Mouse (Mus musculus) hematopoietic stem cell, adult 5-6 weeks (primary cell): ENCODE data around the gene Mob3b. TPM values are rescaled to one million over a fixed set of nuclear protein-coding genes. Genes with fewer than 3 reads are reported as not detected.

Experiments used
- ATAC-seq, 2 experiments: fragments of 125-278 bp in 1 of 2; replicated peaks in 1 of 2; 2 replicates each; pipeline ENCODE4 v1.8.0; 2016 to 2017; ENCODE audit warnings: inconsistent platforms in 2 of 2, mild to moderate bottlenecking in 2 of 2, moderate number of reproducible peaks in 2 of 2, low read depth in 1 of 2, moderate TSS enrichment in 1 of 2; ENCODE audit not compliant: low FRiP score in 2 of 2, poor library complexity in 2 of 2, severe bottlenecking in 2 of 2, insufficient read depth in 1 of 2, low TSS enrichment in 1 of 2
- total RNA-seq: library from RNA; stranded (forward); fragments of 172-1452, 232-1000 nt; gene quantifications from 2 replicates; pipeline ENCODE4 v1.2.3, GENCODE M21; 2017

Mob3b gene
- total RNA-seq, 1 experiment from 2014 or later = 2.9 TPM

DNA sequence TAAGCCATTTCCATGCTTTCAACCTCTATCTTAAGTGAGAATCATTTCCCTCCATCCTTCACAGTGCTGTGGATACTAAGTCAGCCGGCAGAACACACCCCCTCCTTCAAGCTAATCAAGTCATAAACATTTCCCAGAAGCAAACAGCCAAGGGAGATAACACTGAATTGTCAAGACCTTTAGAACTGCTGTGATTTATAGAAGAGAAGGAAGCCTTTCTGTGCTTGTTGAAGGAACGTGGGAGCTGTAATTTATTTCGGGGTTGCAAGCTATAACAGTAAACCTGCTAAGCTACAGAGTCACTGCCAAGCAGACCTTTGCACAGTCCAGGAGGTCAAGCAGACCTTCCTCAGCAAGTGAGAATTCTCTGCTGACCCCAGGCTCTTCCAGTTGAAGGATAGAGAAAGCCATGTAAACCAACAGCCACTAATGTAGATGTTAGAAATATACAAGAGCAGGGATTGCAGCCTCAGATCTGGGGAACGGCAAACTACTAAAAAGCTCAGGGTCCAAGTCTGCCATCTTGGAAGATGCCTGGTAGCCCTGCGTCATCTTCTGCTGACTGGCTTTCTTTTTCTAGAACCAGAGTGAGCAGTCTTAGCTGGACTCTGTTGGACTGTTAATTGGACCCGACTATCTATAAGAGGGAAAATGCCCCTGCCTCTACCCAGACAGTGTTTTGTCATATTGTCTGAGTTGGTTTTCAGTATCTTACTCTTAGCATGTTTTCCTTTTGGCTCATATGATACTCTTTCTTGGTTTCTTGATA is 104.9 kb downstream of the Mob3b start:
- ATAC-seq = no peak

DNA sequence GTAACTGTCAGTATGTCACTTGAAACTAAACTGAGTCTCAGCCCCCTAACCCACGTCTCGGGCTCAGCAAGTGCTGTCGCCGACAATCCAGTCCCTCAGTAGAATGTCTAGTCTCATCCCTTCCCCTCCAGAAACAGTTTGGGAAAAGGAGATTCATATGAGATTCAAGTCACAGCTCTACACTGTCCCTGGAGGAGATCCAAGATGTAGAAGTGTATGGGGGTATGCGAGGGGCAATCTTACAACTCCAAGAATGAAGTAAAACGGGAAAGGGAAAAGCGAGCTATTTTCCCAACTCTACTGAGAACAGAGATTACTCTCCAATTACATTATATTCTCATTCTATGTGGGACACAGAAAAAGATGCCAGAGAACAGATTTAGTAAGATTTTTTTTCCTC is 106.1 kb downstream of the Mob3b start:
- ATAC-seq = no peak

DNA sequence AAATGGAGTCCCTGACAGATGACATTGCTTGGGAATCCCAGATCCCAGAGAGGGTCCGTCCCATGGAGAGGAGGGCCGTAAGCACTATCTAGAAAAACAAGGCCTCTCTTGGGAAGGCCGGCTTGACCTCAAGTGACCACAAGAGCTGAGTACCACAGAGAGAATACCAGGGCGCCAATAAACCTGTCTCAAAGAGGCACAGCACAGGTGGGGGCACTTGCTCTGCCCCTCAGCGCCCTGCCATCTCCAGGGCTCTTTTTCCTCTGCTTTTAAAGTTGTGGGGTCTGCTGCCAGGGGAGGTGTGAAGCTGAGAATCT is 107.6 kb downstream of the Mob3b start:
- no peak for ATAC-seq

DNA sequence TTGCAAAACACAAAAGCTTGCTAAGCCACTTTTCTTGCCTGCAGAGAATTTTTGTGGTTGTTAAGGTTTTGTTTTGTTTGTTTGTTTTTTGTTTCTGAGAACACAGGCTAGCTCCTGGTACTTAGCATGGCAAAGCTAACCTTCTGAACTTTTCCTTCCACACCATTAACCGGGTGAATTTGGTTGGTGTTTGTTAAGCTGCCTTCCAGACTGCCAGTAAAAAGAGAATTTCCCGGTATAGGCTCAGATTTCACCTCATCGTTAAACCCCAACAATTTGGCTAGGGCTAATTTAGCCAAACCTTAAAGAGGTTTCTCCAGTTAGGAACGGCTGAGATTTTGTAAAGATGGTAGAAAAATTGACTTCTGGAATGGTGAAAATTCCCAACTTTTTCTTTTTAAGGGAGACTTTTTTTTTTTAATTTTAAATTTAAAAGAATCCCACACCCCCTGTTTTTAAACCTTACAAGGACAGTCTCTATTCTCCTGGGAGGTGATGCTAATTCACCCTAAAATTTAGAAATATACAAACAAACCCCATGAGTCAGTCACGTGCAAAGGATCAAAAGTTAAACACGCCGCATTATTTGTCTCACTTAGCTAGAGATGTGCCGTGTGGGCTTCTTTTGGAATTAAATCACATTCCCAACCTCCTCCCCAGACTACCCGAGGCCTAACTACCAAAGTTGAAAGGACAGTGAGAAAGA is 108.1 kb downstream of the Mob3b start:
- no peak for ATAC-seq

DNA sequence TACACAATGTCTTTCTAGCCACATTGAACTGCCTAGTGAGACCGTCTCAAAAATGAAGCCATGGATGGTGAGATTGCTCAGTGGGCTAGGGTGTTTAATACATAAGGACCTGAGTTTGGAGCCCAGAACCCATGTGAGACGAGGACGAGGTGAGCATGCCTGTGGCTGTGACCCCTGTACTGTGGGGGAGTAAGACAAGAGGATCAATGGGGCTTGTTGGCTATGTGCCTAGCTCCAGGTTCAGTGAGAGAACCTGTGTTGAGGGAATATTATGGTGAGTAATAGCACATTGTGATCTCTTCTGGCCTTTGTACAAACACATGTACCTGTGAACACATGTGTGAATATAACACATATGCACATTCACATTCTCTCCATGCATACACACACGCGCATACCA is 116.4 kb downstream of the Mob3b start:
- no peak for ATAC-seq

DNA sequence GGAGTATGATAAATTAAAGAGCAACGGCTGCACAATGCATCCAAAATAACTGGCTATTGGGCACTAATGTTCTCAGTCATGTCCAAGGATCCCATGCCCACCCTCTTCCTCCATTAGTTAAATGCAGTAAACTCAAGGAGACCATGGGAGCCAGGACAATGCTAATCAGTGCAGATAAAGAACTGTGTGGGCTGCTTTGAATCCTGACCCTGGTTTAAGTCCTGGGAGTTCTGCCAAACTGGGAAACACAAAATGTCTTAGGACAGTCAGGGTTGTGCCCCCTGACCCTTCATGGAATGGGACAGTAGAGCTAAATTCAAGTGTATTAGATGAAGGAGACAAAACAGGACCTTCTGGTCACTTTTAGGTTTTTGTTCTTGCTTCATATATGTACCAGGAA is 117.0 kb downstream of the Mob3b start:
- no peak for ATAC-seq

DNA sequence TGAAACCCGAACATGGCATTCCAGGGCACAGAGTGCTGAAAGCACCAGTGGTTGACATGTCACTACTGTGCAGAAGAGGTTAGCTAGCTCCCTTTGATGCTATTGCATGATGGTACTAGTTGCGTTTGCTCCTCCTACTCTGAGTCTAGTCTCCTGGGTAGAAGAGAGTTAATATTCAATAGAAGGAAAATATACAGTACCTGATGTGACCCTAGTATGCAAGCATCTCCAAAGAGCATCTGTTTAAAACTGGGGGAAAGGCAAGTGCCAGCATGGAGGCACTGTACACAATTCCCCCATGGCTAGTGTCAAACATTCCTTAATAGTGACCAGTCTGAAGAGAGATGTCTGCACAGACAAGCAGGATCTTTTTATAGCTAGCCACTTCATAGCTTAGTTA is 119.5 kb downstream of the Mob3b start:
- ATAC-seq = no peak

DNA sequence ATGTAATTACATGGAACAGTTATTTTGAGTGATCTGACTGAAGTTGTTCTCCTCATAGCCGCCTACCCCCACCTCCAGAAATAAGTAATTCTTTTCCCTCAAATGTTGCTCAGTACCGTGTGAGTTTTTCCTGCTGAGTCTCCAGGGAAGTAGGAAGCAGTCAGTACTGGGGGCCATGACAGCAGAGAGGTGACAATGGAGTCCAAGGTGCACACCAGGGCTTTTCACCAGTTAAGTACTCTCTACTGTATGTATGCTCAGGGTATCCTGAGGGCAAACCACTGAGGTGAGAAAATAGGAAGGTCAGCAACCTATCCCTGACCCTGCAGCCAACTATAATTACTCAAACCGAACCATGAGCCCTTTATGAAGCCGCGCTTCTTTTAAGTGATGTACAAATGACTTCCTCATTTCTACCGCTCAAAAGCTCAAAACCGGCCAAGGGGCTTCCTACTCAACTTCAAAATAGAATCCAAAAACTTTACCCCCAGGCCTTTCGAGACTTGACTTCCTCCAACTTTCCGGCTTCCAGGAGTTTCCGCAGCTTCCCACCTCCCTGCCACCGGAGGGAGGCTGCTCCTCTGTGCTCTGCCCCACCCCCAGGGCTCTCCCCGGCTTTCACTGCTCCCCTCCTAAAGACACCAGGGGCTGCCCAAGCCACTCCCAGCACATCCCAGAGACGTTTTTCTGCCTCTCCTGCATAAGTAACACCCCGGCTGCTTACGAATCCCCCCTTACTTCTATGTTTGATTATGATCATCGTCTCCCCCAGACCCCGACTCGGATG is 122.6 kb downstream of the Mob3b start:
- peak; percentile 75 to 85 for ATAC-seq

DNA sequence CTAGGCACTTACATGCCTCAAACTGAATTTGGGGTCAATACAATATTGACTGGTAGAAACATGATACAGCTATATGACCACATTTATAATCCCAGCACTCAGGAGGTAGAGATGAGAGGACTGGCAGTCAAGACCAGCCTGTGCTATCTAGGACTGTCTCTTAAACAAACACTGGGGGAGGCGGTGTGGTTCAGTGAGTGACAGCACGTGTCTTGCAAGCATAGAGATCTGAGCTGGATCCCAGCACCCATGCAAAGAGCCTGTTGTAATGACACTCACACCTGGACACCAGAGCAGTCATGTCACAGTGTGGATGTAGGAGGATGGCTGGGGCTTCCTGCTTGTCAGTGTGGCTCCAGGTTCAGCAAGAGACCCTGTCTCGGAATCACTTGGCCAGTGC is 124.5 kb downstream of the Mob3b start:
- no peak for ATAC-seq

DNA sequence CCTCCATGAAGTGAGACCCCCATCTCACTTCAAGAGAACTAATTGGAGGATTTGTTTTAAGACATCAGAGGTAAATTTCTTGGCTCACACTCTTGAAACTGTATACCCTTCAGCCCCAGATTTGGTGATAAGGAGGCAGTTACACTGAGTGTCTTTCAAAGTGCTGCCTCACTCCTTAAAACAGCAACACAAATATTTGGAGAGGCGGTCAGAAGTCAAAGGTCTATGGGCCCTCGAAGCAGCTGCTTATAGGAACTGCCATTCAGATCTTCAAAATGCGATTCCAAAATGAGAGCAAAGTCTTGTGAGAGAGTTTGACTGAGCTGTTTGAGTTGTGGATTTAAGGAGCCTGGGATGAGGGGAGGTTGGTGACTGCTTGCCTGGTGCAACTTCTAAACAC is 125.7 kb downstream of the Mob3b start:
- no peak for ATAC-seq

DNA sequence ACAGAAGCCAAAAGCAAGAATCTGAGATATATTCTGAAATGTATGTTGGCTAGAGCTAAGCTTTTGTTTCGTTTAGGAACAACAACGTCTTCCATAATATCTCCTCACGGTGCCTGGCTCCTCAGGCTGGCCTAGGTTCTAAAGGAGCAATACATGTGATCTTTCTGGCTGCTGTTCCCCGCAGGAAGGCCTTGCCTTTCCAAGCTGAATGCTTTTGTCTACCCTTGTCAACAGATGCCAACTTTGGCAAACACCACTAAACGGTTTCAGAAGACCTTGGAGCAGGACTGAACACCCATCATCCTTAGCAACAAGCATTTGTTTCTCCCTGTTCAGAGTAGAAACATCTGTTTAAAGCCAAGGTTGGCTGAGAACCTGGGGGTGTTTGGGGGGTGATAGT is 126.1 kb downstream of the Mob3b start:
- no peak for ATAC-seq

DNA sequence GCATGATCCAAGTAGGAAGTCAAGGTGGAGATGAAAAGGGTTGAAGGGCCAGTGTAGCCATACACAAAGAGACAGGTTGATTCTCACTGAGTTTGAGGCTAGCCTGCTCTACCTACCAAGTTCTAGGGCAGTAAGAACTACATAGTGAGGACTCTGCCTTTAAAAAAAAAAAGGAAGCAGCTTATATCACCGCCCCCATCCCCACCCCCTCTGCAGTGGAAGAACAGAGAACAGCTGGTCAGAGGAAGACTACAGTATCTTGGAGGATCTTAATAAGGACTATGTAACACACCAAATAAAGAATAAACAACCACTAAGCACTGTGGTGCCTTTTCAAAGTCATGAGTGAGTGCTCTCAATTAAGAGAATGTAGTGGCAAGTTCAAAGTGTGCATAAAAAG is 138.9 kb downstream of the Mob3b start:
- ATAC-seq = peak in 1 of 2 experiments; percentile 42; a peak in 2 of 4 replicates

DNA sequence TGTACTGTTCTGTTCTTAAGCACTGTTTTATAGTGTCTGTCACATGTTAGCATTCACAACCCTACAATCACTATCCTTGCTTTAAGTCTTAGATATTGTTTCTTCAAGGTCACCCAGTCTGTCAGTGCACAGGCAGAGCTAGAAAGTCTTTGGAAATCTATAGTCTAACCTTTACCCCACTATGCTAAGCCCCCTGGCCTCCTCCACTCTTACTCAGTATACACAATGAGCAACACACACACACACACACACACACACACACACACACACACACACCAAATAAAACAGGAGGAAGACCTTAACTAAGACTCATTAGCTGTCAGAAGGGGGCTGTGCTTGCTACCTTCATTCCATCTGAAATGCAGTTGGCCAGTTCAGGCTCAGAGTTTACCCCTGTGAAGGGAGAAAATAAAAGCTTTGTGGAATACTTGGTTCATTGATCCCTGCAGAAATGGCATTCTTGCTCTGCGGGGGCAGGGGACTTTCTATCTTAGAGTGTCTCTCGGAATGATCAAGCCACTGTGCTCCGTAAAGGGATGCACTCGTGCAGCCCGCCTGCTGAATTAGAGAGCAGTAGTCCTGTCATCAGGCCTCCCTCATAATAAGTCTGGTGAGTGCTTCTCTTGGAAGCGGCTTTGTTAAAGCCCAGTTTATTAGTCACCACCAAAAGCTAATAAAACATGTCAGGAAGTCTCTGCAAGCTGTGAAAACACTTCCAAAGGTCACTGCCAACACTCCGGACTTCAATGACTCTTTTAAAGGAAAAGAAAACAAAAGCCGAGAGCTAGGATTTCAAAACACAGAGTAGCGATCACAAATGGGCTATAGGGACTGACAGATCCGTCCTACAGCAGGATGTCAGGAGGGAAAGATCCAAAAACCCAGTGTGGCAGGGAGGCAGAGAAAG is 144.6 kb downstream of the Mob3b start:
- no peak for ATAC-seq

DNA sequence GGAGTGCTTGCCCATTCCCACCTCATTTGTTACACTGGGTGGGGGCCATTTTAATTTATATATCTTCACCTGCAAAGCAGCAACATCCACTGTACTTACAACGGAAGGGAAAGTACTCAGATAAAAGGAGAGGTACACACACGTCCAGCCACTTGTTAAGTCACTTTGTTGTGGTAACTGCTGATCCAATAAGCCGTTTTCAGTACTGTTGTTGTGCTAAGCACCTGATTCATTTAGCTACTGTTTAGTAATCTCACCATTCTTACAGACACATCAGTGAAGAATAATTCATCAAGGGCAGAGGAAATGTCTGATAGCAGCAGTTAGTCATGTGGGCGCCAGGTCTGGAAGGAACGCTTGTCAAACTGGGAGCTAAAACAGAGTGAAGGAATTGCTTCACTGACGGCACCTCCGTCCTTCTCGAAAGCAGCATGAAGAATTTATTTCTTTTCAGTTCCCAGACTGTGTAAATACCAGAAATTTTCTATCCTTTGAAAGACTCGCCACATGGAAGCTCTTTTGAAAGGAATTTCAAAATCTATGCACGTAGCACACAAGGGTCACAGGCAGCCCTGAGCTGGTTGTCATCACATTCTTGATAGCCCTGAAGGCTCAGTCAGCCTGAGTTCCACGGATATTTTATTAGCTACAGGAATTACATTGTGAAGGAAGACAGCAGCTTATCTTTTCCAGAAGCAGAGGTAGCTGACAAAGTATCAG is 150.6 kb downstream of the Mob3b start:
- ATAC-seq = no peak

DNA sequence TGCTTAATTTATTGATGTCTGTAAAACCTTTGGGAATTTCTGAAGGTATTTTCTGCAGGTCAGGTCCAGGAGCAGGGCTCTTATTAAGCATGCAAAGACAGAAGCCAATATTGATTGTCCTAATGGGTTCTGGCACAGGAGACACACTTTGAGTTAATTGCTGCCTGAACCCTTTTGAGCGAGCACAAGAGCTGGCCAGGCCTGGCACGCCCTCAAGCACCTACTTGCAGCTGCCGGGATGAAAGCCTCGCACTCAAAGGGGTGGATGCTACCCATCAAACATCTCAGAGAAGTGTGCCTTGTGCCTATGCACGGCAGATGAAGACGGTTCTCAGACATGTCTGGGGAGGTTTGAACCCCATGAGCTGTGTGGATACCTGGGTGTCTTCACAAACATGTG is 151.2 kb downstream of the Mob3b start:
- ATAC-seq = no peak

DNA sequence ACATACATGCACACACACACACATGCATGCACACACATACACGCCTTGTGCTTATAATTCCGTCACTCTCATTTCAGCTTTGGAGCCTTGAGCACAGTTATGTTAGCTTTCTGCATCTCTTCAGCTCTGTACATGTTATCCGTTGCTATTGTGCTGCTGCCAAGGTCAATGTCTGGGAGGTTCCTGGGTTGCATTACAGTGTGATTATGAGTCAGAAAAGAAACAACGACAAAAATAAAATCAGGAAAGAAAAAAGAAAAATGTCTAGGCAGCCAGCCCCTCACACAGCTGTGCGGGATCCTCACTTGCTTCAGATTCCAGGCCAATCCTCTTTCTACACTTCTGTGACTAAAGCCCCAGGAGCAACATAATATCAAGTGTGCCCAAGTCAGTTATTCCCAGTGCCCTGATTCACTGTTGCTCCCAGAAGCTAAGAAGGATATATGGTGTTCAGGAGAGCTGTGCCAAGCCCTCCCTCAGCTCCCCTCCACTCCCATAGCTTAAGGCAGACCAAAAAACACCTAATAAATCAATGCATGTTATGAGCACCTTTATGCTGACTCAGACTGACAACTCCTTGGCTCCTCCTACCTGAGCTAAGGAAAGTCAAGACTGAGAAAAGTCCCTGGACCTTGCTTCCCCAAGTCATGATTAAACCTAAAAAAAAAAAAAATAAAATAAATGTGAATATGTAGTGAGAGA is 152.1 kb downstream of the Mob3b start:
- no peak for ATAC-seq
